In the genomic region with DNA sequence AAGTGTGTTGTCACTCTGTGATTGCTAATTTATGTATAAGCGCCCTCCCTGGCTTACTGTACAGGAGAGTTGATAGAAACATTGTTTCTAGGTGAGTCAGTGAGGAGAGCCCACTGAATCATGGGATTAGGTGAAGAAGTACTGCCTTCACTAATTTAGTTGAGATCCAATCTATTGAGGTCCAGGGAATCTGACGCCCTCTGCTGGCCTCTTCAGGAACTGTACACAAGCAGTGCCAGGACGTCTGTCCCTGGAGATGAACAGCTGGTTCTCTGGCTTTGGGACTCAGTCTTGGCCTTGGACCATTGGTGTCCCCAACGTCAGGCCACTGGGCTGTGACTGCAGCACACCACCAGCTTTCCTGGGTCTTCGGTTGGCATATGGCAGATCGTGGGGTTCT, we compare ENCODE assay signal across 9 mouse cellular contexts. TPM values are rescaled to one million over a fixed set of nuclear protein-coding genes. Genes with fewer than 3 reads are reported as not detected.
DNase-seq lines count a peak whose midpoint lies in the region; ATAC-seq and TF ChIP-seq lines count a peak whose summit lies in the region.
"Had no signal": no experiment of that assay in that cellular context is flagged by ENCODE, and none has a peak within 500 bp of the region (broad histone marks: within the 10 kb centered on the region; RNA-seq: fewer than 3 reads in every experiment).

No protein-coding gene starts in this region.

- H3K4me3 ChIP-seq in testis, adult 2 months (ENCODE audit: control insufficient read depth, low read depth, low read length) = no peak overlapping the region

- intact Hi-C loops in left cerebral cortex, postnatal 4 days (cut with DNase I) = no loop called here

- H3K4me1 ChIP-seq in testis, adult 2 months (ENCODE audit: control insufficient read depth, insufficient read depth, low read length) = peaks cover 2% of the 10 kb centered on the region; the same call in 1 of the 2 replicates

- H3K27ac ChIP-seq in testis, adult 2 months (ENCODE audit: control insufficient read depth, insufficient read depth, low read depth, low read length) = no peak overlapping the region

- peak; percentile 20 for DNase-seq in embryo, embryonic 10 days (ENCODE audit: low spot score)
- no peak for DNase-seq in embryo, embryonic 10.5 days (ENCODE audit: low spot score)
- peak; percentile 50 for DNase-seq in retina, embryonic 14.5 days (ENCODE audit: low spot score)
- no peak for DNase-seq in retina, postnatal 1 day
- DNase-seq in cerebellum, postnatal 4 days (ENCODE audit: low spot score in 2 of 2) = no peak
- DNase-seq in left cerebral cortex, postnatal 4 days = no peak

- TF ChIP-seq POLR2A in testis, adult 2 months (IDR thresholded peaks at IDR 0.05; ENCODE audit: control insufficient read depth, low read depth, low read length) = no peak

- TF ChIP-seq CTCF in testis, adult 2 months (IDR thresholded peaks at IDR 0.05; ENCODE audit: control insufficient read depth, insufficient read depth, insufficient replicate concordance, low read depth, low read length) = peak; percentile 85; the same call in 1 of the 2 replicates

- H3K27me3 ChIP-seq in testis, adult 2 months (ENCODE audit: control insufficient read depth, insufficient read depth, low read length) = no peaks in the 10 kb centered on the region
- H3K27me3 ChIP-seq: Patski had no signal

- H3K36me3 ChIP-seq in testis, adult 2 months (ENCODE audit: control insufficient read depth, insufficient read depth, low read length) = no peaks in the 10 kb centered on the region

- ATAC-seq in erythroblast, adult 5-6 weeks (replicated peaks; ENCODE audit: low FRiP score, poor library complexity, severe bottlenecking) = peak; percentile 60; the same call in 1 of the 2 replicates
- ATAC-seq: Patski had no signal

RNA-seq across cellular contexts. Expression of a gene that starts 2.7 kb away (rescaled TPM):
- 202 and 238 TPM in 2 replicates for total RNA-seq in erythroblast, adult 5-6 weeks (2015; ENCODE audit: low replicate concordance)
- 173 and 187 TPM in 2 replicates for total RNA-seq in erythroblast, adult 5-6 weeks (2017; ENCODE audit: low replicate concordance)
- polyA plus RNA-seq in testis, adult 2 months (2012; rRNA removed) = 4.0 and 6.0 TPM in 2 replicates
- 1 to 10 TPM; 6.4 to 7.8 TPM for total RNA-seq in left cerebral cortex, postnatal 4 days (2021)

Comparison
In these comparisons a context has a peak if more than half of its experiments do, and no peak if none do; other contexts are left out.
1. DNase-seq: peak in embryo, embryonic 10 days (single experiment) and retina, embryonic 14.5 days (single experiment); none in embryo, embryonic 10.5 days (single experiment), retina, postnatal 1 day (single experiment), cerebellum, postnatal 4 days (0 of 2) and left cerebral cortex, postnatal 4 days (single experiment).
2. RNA of a gene that starts 2.7 kb away (total RNA-seq): 173 to 238 TPM in erythroblast, adult 5-6 weeks; 6.4 to 7.8 TPM in left cerebral cortex, postnatal 4 days; every median in the first group is over 10 times any median in the second.